Mouse (Mus musculus) erythroblast, embryonic 14.5 days (primary cell): Measurements from ENCODE around the gene Dtd1. TPM values are rescaled to one million over a fixed set of nuclear protein-coding genes. Genes with fewer than 3 reads are reported as not detected.

ENCODE experiments used
- H3K27me3 ChIP-seq: 2 replicates; pipeline ENCODE4 v1.6.1; 2012; ENCODE audit warnings: inconsistent platforms; ENCODE audit not compliant: control insufficient read depth
- H3K36me3 ChIP-seq: 2 replicates; pipeline ENCODE4 v1.6.1; 2012; ENCODE audit warnings: mild to moderate bottlenecking, inconsistent platforms; ENCODE audit not compliant: control insufficient read depth
- H3K4me1 ChIP-seq: 2 replicates; pipeline ENCODE4 v1.6.1; 2012; ENCODE audit warnings: inconsistent platforms; ENCODE audit not compliant: control insufficient read depth
- H3K4me3 ChIP-seq: replicated peaks from 2 replicates; pipeline ENCODE3; 2012; ENCODE audit warnings: moderate library complexity, mild to moderate bottlenecking, inconsistent platforms
- H3K9me3 ChIP-seq: 2 replicates; pipeline ENCODE4 v1.6.1; 2012; ENCODE audit warnings: low read length, inconsistent platforms, mixed read lengths; ENCODE audit not compliant: control insufficient read depth
- GATA1 ChIP-seq: IDR thresholded peaks from 2 replicates; pipeline ENCODE4 v1.6.1; 2012; ENCODE audit warnings: low read length, inconsistent platforms, mixed read lengths
- TAL1 ChIP-seq: IDR thresholded peaks from 3 replicates; pipeline ENCODE4 v1.6.1; 2012; ENCODE audit warnings: low read length, inconsistent platforms, mixed read lengths
- polyA plus RNA-seq: library from polyadenylated mRNA; stranded (reverse); fragments of >175 nt; gene quantifications from 2 replicates; pipeline ENCODE4 v1.2.3, GENCODE M21; 2012

The Dtd1 gene
- polyA plus RNA-seq, 1 experiment: 0.55 TPM

DNA sequence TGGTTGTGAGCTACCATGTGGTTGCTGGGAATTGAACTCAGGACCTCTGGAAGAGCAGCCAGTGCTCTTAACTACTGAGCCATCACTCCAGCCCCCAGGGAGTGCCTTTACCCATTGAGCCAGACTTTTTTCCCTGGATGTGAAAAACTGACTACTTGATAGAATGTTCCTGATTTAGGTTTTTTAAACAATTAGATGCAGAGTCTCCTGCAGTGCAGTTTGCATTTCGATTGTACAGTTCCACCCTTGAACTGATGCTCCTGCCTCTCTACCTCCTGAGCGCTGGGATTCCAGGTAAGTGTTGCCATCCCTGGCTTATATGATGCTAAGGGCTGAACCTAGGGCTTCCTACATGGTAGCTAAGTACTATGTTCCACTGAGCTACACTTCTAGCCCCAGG, 1.7 kb upstream of the Dtd1 start:
- no peaks in the 10 kb centered on the region for H3K27me3 ChIP-seq
- H3K9me3 ChIP-seq: no peaks in the 10 kb centered on the region
- H3K4me3 ChIP-seq: no peak overlapping the region
- TF ChIP-seq TAL1: no peak
- no peak for TF ChIP-seq GATA1
- no peaks in the 10 kb centered on the region for H3K36me3 ChIP-seq
- peaks cover 31% of the 10 kb centered on the region for H3K4me1 ChIP-seq

DNA sequence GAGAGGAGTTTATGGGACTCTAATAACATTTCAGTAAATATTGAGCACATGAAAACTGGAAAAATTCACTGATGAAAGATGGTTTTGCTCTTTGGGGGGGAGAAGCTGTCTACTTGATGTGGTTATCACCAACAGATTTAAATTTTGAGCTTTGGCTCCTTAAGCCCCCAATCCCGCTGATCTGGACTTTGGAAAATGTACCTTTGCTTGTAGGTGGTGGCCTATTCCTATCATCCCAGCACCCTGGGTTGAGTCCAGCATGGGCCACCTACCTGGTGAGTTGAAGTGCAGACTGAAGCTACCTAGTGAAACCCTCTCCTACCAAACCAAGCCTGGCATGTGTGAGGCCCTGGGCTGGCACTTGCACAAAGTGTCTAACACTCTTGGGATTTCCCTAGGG, 1.9 kb downstream of the Dtd1 start:
- no peaks in the 10 kb centered on the region for H3K9me3 ChIP-seq

GRCm38 (mm10) chr2:144613956-144614355, 14.3 kb downstream of the Dtd1 start:
- H3K36me3 ChIP-seq: no peaks in the 10 kb centered on the region
- H3K27me3 ChIP-seq: no peaks in the 10 kb centered on the region
- no peak for TF ChIP-seq GATA1
- TF ChIP-seq TAL1: no peak
- H3K9me3 ChIP-seq: no peaks in the 10 kb centered on the region
- no peak overlapping the region for H3K4me3 ChIP-seq
- H3K4me1 ChIP-seq: peaks cover 6% of the 10 kb centered on the region

More for the DNA sequence above, 1.9 kb downstream of the Dtd1 start:
- H3K36me3 ChIP-seq: no peaks in the 10 kb centered on the region; the same call in 1 of the 2 replicates
- H3K4me3 ChIP-seq: no peak overlapping the region
- TF ChIP-seq GATA1 (no peak), TAL1 (no peak)
- no peaks in the 10 kb centered on the region for H3K27me3 ChIP-seq
- H3K4me1 ChIP-seq: peaks cover 16% of the 10 kb centered on the region

DNA sequence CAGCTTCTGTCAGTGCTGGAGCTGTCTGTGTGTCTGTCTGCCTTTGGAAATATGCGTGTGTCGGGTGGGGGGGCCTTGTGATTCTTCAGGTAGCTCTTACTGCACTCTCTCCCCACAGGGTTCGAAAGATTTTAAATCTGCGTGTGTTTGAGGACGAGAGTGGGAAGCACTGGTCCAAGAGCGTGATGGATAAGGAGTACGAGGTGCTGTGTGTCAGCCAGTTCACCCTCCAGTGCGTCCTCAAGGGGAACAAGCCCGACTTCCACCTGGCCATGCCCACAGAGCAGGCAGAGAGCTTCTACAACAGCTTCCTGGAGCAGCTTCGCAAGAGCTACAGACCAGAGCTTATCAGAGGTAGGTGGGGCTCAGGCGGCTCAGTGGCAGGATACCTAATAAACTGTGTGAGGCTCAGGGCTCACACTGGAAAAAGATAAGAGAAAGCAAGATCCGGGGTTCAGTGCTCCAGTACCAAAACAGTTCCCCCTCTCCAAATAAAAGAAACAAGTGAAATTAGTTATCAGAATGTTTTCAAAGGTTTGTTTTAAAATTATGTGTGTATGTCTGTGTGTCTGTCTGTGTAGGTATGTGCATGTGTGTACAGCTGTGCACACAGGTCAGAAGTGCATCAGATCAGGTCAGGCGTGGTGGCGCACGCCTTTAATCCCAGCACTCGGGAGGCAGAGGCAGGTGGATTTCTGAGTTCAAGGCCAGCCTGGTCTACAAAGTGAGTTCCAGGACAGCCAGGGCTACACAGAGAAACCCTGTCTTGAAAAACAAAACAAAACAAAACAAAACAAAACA, 17.6 kb downstream of the Dtd1 start:
- H3K4me1 ChIP-seq: peaks cover 6% of the 10 kb centered on the region
- TF ChIP-seq GATA1: no peak
- no peak for TF ChIP-seq TAL1
- H3K36me3 ChIP-seq: no peaks in the 10 kb centered on the region

DNA sequence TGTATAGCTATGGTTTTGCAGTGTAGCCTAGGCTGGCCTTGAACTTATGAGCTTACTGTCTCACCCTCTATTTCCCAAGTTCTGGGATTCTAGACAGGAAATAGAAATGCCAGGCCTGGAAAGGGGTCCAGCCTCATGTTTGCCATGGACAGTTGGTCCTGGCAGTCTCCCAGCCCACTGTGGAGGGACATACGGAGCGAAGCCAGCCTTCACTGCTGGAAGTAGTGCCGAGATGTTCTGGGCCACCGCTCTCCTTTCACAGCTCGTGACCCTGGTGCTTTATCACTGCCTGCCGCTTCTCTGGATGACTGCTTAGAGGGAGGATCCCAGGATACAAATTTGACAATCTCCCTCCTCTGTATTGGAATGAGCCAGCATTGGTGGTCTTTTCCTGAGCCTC, 21.8 kb downstream of the Dtd1 start:
- Histone ChIP-seq H3K4me3 (no peak overlapping the region), H3K9me3 (no peaks in the 10 kb centered on the region), H3K4me1 (peaks cover 6% of the 10 kb centered on the region), H3K27me3 (no peaks in the 10 kb centered on the region), H3K36me3 (no peaks in the 10 kb centered on the region; the same call in 1 of the 2 replicates)
- no peak for TF ChIP-seq GATA1
- no peak for TF ChIP-seq TAL1

More for the DNA sequence above, 17.6 kb downstream of the Dtd1 start:
- Histone ChIP-seq H3K9me3 (no peaks in the 10 kb centered on the region), H3K4me3 (no peak overlapping the region), H3K27me3 (no peaks in the 10 kb centered on the region)

GRCm38 (mm10) chr2:144633551-144633950, 33.9 kb downstream of the Dtd1 start:
- H3K4me1 ChIP-seq: no peaks in the 10 kb centered on the region
- H3K4me3 ChIP-seq: no peak overlapping the region
- no peaks in the 10 kb centered on the region for H3K9me3 ChIP-seq
- no peaks in the 10 kb centered on the region for H3K27me3 ChIP-seq
- H3K36me3 ChIP-seq: no peaks in the 10 kb centered on the region
- TF ChIP-seq GATA1 (no peak), TAL1 (no peak)

DNA sequence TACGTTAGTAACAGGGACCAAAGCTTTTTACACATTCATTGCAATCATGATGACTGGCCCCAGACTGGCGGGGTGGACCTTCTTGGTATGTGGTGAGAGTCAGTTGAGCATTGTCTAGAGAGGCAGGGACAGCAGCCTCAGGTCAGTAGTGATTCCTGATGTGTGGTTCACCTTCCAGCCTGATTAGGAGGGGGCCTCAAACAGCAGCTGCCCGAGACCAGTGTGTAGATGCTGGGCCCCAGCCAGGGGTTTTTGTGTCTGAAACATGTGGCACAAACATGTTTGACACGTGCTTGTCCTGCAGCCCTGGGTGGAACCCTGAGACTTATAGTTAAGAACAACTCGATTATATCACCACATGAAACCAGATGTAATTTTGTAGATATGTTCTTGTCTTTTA, 34.5 kb downstream of the Dtd1 start:
- H3K4me1 ChIP-seq: no peaks in the 10 kb centered on the region
- H3K9me3 ChIP-seq: no peaks in the 10 kb centered on the region
- no peaks in the 10 kb centered on the region for H3K36me3 ChIP-seq
- TF ChIP-seq GATA1 (no peak), TAL1 (no peak)
- no peak overlapping the region for H3K4me3 ChIP-seq
- no peaks in the 10 kb centered on the region for H3K27me3 ChIP-seq

GRCm38 (mm10) chr2:144634729-144635128, 35.0 kb downstream of the Dtd1 start:
- Histone ChIP-seq H3K9me3 (no peaks in the 10 kb centered on the region), H3K4me3 (no peak overlapping the region), H3K27me3 (no peaks in the 10 kb centered on the region), H3K36me3 (no peaks in the 10 kb centered on the region), H3K4me1 (no peaks in the 10 kb centered on the region)
- TF ChIP-seq GATA1 (no peak), TAL1 (no peak)

DNA sequence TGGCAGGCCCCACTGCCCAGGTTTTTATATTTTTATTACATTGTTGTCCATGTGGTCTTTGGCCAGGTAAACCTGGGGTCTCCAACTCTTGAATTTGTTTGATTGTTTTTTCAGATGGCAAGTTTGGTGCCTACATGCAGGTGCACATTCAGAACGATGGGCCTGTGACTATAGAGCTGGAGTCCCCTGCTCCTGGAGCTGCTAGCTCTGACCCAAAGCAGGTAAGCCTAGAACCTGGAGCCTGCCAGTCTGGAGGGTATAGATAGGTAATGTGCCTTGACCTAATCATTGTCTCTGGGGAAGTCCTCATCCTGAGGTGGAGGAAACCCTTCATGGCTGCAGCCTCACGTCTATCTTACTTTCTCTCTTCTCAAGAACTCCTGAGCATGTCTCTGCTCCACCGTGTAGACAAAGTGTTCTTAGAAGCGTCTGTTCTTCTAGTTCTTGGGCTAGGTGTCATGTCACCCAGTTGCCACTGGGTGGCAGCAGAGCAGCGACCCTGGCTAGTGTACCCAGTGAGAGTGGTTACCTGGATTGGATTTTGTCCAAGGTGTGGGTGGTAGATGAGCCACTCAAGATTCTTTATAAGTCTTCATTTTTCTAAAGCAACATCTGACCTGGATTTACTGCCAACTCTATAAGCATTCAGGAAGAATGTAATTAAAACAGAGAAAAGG, 36.1 kb downstream of the Dtd1 start:
- no peaks in the 10 kb centered on the region for H3K36me3 ChIP-seq
- TF ChIP-seq GATA1: no peak
- TF ChIP-seq TAL1: no peak

More for the DNA sequence above, 36.1 kb downstream of the Dtd1 start:
- no peaks in the 10 kb centered on the region for H3K9me3 ChIP-seq
- H3K4me3 ChIP-seq: no peak overlapping the region
- H3K27me3 ChIP-seq: no peaks in the 10 kb centered on the region
- no peaks in the 10 kb centered on the region for H3K4me1 ChIP-seq
